Mouse (Mus musculus): ENCODE data around the gene Cdc42.

DNA sequence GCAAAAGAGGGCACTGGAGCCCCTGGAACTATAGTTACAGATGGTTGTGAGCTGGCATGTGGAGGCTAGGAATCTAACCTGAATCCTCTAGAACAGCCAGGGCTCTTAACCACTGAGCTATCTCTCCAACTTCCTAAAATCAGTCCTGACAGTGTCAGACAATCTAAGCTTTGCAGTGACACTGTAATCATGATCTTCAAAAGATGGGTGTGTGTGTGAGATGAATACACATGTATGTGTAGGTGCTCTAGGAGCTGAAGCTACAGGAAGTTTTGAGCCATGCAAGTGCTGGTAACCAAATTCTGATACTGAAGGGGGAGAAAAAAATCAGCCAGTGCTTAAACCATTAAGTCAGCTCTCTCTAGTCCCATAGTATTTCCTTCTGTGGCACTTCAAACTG, 6.9 kb downstream of the Cdc42 start:
- TF ChIP-seq CTCF (IDR thresholded peaks at IDR 0.05; ENCODE audit: low read depth) (no peak), EP300 (IDR thresholded peaks at IDR 0.05; ENCODE audit: low read depth) (no peak)

All from liver, embryonic 14.5 days (tissue).